In genomic region chr12:45177454-45177853, GRCm38 (mm10) we compare ENCODE assay signal across 14 mouse cellular contexts.
"Had no signal": no experiment of that assay in that cellular context is flagged by ENCODE, and none has a peak within 500 bp of the region (broad histone marks: within the 10 kb centered on the region; RNA-seq: fewer than 3 reads in every experiment).

No protein-coding gene starts in this region.

- ATAC-seq: liver, postnatal 0 days; lung, postnatal 0 days; midbrain, embryonic 13.5 days; midbrain, embryonic 15.5 days had no signal

- DNase-seq: liver, postnatal 0 days; lung, adult 2 months; lung, postnatal 14 days; lung, postnatal 36 days; retina, postnatal 1 day; right cerebral cortex, postnatal 14 days; right cerebral cortex, postnatal 4 days; spleen, adult 18-20 months; thymus, adult 18-20 months; thymus, postnatal 14 days; thymus, postnatal 36 days had no signal
